Mouse (Mus musculus): ENCODE measurements around the gene Trmt1l. TPM values are rescaled to one million over a fixed set of nuclear protein-coding genes. Genes with fewer than 3 reads are reported as not detected.
"Not testable (repeated sequence)": the region's sequence is repeated elsewhere in the genome, so short reads cannot be mapped to it uniquely, and the experiment has no call there.

The Trmt1l gene
- polyA plus RNA-seq, 1 experiment from 2014 or later = 52.3 TPM

DNA sequence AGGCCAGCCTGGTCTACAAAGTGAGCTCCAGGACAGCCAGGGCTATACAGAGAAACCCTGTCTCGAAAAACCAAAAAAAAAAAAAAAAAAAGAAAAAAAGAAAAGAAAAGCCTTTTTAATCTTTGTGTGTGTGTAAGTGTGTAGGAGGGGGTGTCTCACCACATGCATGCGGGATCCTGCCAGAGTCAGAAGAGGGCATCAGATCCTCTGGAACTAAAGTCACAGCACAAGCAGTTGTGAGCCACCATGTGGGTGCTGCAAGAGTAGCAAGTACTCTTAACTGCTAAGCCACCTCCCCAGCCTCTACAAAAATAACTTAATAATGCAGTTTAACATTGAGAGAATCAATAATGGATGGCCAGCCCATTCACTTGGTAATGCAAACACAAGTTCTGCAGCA is 22.5 kb downstream of the Trmt1l start:
- Histone ChIP-seq H3K9ac (replicated peaks; ENCODE audit: low read depth, low read length) (no peak overlapping the region), H3K4me2 (ENCODE audit: low read length) (no peak overlapping the region), H3K27me3 (replicated peaks; ENCODE audit: control insufficient read depth, insufficient read depth, low read length) (no peaks in the 10 kb centered on the region), H3K4me1 (replicated peaks; ENCODE audit: control insufficient read depth, insufficient read depth, low read length) (no peaks in the 10 kb centered on the region), H3K9me3 (ENCODE audit: control insufficient read depth, low read length) (no peaks in the 10 kb centered on the region), H3K4me3 (replicated peaks; ENCODE audit: low read length) (no peak overlapping the region), H3K36me3 (ENCODE audit: control insufficient read depth, insufficient read depth) (peaks cover 35% of the 10 kb centered on the region), H3K27ac (ENCODE audit: low read length) (no peak overlapping the region)
- ATAC-seq = no peak
- 93% methylated on average over 1 of the region's 2 CpGs for WGBS

DNA sequence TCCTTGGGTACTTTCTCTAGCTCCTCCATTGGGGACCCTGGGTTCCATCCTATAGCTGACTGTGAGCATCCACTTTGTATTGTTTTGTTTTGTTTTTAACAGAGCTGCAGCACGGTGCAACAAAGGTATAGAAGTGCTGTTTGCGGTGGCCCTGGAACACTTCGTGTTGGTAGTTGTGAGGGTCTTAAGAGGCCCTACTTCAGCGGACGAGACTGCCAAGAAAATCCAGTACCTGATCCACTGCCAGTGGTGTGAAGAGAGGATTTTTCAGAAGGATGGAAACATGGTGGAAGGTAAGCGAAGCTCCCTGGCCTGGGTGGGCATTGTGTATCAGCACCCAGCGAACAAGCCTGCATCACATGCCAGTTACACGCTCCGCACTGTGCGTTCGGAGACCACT is 23.6 kb downstream of the Trmt1l start:
- Histone ChIP-seq H3K9me3 (ENCODE audit: control insufficient read depth, low read length) (no peaks in the 10 kb centered on the region), H3K4me1 (replicated peaks; ENCODE audit: control insufficient read depth, insufficient read depth, low read length) (no peaks in the 10 kb centered on the region), H3K4me3 (replicated peaks; ENCODE audit: low read length) (no peak overlapping the region), H3K4me2 (ENCODE audit: low read length) (no peak overlapping the region), H3K27me3 (replicated peaks; ENCODE audit: control insufficient read depth, insufficient read depth, low read length) (no peaks in the 10 kb centered on the region), H3K27ac (ENCODE audit: low read length) (no peak overlapping the region), H3K36me3 (ENCODE audit: control insufficient read depth, insufficient read depth) (peaks cover 34% of the 10 kb centered on the region), H3K9ac (replicated peaks; ENCODE audit: low read depth, low read length) (no peak overlapping the region)
- WGBS = 97% methylated on average over 11 of the region's 11 CpGs
- ATAC-seq = no peak

DNA sequence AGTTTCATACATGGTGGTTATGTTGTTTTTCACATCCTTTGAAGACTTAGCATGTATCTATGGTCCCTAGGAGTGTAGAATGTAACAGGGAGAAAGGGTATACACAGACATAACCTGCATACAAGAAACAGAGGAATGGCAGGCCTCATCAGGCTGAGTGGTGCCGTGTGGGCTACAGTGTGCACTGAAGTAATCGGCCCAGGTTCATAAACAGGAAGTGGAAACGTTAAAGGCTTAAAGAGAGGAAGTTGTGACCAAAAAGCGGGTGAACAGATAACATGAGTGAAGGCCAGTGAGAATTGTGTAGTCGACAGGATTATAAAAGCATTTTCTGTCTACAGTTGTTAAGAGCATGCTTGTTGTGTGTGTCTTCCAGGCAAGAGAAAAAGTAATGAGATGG is 28.7 kb downstream of the Trmt1l start:
- Histone ChIP-seq H3K9ac (replicated peaks; ENCODE audit: low read depth, low read length) (no peak overlapping the region), H3K4me1 (replicated peaks; ENCODE audit: control insufficient read depth, insufficient read depth, low read length) (no peaks in the 10 kb centered on the region), H3K9me3 (ENCODE audit: control insufficient read depth, low read length) (no peaks in the 10 kb centered on the region), H3K4me2 (ENCODE audit: low read length) (no peak overlapping the region), H3K36me3 (ENCODE audit: control insufficient read depth, insufficient read depth) (peaks cover 33% of the 10 kb centered on the region), H3K27me3 (replicated peaks; ENCODE audit: control insufficient read depth, insufficient read depth, low read length) (no peaks in the 10 kb centered on the region), H3K4me3 (replicated peaks; ENCODE audit: low read length) (no peak overlapping the region), H3K27ac (ENCODE audit: low read length) (no peak overlapping the region)
- WGBS = 90% methylated on average over 5 of the region's 5 CpGs
- no peak for ATAC-seq

DNA sequence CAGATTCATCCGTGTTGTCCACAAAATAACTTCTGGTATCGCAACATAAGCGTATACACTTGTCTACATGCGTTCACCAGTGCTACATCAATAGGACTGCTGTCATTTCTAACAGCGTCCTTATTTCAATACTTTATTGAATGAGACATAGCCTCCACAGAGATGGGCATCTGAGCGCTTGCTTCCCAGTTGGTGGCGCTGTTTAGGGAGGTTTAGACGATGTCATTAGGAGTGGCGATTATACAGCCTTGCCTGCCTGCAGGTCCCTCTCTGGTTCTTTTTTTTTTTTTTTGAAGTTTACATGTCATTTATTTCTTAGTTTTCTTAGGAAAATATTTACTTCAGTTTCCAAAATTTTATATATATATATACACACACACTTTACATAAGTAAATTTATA is 32.9 kb downstream of the Trmt1l start:
- Histone ChIP-seq H3K9me3 (ENCODE audit: control insufficient read depth, low read length) (peaks cover 2% of the 10 kb centered on the region; the same call in 1 of the 2 replicates), H3K4me1 (replicated peaks; ENCODE audit: control insufficient read depth, insufficient read depth, low read length) (no peaks in the 10 kb centered on the region), H3K36me3 (ENCODE audit: control insufficient read depth, insufficient read depth) (peaks cover 17% of the 10 kb centered on the region), H3K4me2 (ENCODE audit: low read length) (no peak overlapping the region), H3K27me3 (replicated peaks; ENCODE audit: control insufficient read depth, insufficient read depth, low read length) (no peaks in the 10 kb centered on the region), H3K9ac (replicated peaks; ENCODE audit: low read depth, low read length) (no peak overlapping the region), H3K4me3 (replicated peaks; ENCODE audit: low read length) (no peak overlapping the region), H3K27ac (ENCODE audit: low read length) (no peak overlapping the region)
- 78% methylated on average over 9 of the region's 9 CpGs for WGBS
- ATAC-seq = no peak

DNA sequence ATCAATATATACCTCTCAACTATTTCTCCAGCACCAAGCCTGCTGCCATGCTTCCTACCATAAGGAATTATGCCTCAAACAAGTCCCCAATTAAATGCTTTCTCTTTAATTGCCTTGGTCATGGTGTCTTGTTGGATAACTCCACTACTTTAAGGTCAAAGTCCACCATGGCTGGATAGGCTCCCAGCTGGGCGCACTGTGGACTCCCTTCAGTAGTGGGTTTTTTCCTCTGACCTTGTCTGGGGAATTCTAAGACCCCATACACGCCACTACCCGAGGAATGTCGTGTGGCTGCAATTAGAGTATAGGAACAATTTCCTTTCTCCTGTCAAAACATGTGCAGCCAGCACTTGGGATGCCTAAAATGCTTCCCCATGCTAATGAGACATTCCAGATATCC is 36.6 kb downstream of the Trmt1l start:
- peaks cover 5% of the 10 kb centered on the region; the same call in 1 of the 2 replicates for H3K36me3 ChIP-seq (ENCODE audit: control insufficient read depth, insufficient read depth)
- WGBS = 60% methylated on average over 4 of the region's 4 CpGs
- no peak for ATAC-seq
- H3K4me3 ChIP-seq (replicated peaks; ENCODE audit: low read length) = no peak overlapping the region
- peaks cover 2% of the 10 kb centered on the region; the same call in 1 of the 2 replicates for H3K9me3 ChIP-seq (ENCODE audit: control insufficient read depth, low read length)
- no peaks in the 10 kb centered on the region for H3K4me1 ChIP-seq (replicated peaks; ENCODE audit: control insufficient read depth, insufficient read depth, low read length)
- no peaks in the 10 kb centered on the region for H3K27me3 ChIP-seq (replicated peaks; ENCODE audit: control insufficient read depth, insufficient read depth, low read length)
- H3K9ac ChIP-seq (replicated peaks; ENCODE audit: low read depth, low read length) = no peak overlapping the region
- no peak overlapping the region for H3K4me2 ChIP-seq (ENCODE audit: low read length)
- no peak overlapping the region for H3K27ac ChIP-seq (ENCODE audit: low read length)

DNA sequence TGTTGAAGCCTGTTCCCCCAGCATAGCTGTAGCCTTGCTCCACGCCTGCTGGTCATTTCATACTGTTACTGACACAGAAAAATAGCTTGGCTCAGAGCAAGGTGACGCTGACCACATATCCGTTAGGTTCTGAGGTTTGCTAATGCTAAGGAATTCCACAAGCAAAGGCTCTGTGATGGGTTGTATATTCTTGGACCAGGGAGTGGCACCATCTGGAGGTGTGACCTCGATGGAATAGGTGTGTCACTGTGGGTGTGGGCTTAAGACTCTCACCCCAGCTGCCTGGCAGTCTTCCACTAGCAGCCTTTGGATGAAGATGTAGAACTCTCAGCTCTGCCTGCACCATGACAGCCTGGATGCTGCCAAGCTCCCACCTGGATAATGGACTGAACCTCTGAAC is 38.2 kb downstream of the Trmt1l start:
- Histone ChIP-seq H3K27ac (ENCODE audit: low read length) (no peak overlapping the region), H3K36me3 (ENCODE audit: control insufficient read depth, insufficient read depth) (no peaks in the 10 kb centered on the region), H3K9me3 (ENCODE audit: control insufficient read depth, low read length) (peaks cover 2% of the 10 kb centered on the region; the same call in 1 of the 2 replicates), H3K4me1 (replicated peaks; ENCODE audit: control insufficient read depth, insufficient read depth, low read length) (no peaks in the 10 kb centered on the region), H3K27me3 (replicated peaks; ENCODE audit: control insufficient read depth, insufficient read depth, low read length) (no peaks in the 10 kb centered on the region), H3K4me2 (ENCODE audit: low read length) (no peak overlapping the region), H3K9ac (replicated peaks; ENCODE audit: low read depth, low read length) (no peak overlapping the region), H3K4me3 (replicated peaks; ENCODE audit: low read length) (no peak overlapping the region)
- no peak for ATAC-seq
- 88% methylated on average over 4 of the region's 4 CpGs for WGBS

DNA sequence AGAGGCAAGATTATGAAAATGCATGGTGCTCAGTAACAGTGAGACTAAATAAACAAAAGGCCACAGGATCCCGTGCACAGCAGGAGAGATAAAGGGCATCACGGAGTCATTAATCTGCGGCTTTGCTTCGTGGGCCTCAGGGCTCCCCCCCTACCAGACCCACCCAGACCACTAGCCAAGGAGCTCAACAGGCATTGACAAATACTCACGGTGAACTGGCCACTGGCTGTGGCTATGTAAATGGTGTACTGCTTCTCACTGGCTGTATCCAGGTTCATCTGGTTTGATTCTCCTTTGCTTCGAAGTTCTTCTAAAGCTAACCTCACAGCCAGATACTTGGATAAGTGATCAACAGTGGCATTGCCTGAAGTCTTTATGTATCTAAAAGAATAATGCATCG is 43.1 kb downstream of the Trmt1l start:
- Histone ChIP-seq H3K4me3 (replicated peaks; ENCODE audit: low read length) (no peak overlapping the region), H3K27me3 (replicated peaks; ENCODE audit: control insufficient read depth, insufficient read depth, low read length) (no peaks in the 10 kb centered on the region), H3K9me3 (ENCODE audit: control insufficient read depth, low read length) (no peaks in the 10 kb centered on the region), H3K36me3 (ENCODE audit: control insufficient read depth, insufficient read depth) (peaks cover 15% of the 10 kb centered on the region), H3K9ac (replicated peaks; ENCODE audit: low read depth, low read length) (no peak overlapping the region), H3K4me2 (ENCODE audit: low read length) (no peak overlapping the region), H3K27ac (ENCODE audit: low read length) (no peak overlapping the region), H3K4me1 (replicated peaks; ENCODE audit: control insufficient read depth, insufficient read depth, low read length) (no peaks in the 10 kb centered on the region)
- 56% methylated on average over 7 of the region's 7 CpGs for WGBS
- ATAC-seq = no peak

DNA sequence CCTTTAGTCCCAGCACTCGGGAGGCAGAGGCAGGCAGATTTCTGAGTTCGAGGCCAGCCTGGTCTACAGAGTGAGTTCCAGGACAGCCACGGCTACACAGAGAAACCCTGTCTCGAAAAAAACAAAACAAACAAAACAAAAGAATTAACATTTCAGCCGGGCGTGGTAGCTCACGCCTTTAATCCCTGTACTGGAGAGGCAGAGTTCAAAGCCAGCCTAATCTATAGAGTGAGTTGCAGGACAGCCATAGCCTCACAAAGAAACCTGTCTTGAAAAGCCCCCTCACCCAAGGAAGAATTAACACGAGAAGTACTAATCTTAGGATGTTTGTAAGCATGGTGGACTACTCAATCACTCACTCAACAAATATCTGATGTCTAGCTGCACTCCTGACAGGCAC is 44.0 kb downstream of the Trmt1l start:
- peaks cover 17% of the 10 kb centered on the region for H3K36me3 ChIP-seq (ENCODE audit: control insufficient read depth, insufficient read depth)
- H3K9me3 ChIP-seq (ENCODE audit: control insufficient read depth, low read length); H3K4me2 ChIP-seq (ENCODE audit: low read length); ATAC-seq; H3K27me3 ChIP-seq (replicated peaks; ENCODE audit: control insufficient read depth, insufficient read depth, low read length); H3K4me1 ChIP-seq (replicated peaks; ENCODE audit: control insufficient read depth, insufficient read depth, low read length); H3K9ac ChIP-seq (replicated peaks; ENCODE audit: low read depth, low read length); H3K27ac ChIP-seq (ENCODE audit: low read length); H3K4me3 ChIP-seq (replicated peaks; ENCODE audit: low read length): not testable (repeated sequence)
- WGBS = 90% methylated on average over 8 of the region's 8 CpGs

DNA sequence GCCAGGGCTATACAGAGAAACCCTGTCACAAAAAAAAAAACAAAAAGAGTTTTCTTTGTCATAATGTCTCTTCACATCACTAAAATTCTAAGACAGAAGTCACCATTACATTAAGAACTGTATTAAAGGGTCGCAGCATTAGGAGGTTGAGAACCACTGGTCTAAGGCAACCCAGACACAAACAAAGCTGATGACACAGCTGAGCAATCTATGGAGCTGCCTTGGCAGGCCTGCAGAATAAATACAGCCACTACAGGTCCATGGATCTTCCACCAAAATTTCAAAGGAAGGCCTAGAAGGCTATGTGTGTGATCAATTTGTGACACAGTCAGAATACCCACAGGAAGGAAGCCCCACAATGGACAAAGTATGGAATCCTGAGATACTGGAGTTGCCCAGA is 54.2 kb downstream of the Trmt1l start:
- H3K9me3 ChIP-seq (ENCODE audit: control insufficient read depth, low read length) = no peaks in the 10 kb centered on the region
- no peak overlapping the region for H3K4me3 ChIP-seq (replicated peaks; ENCODE audit: low read length)
- H3K36me3 ChIP-seq (ENCODE audit: control insufficient read depth, insufficient read depth) = no peaks in the 10 kb centered on the region; the same call in 1 of the 2 replicates
- no peak overlapping the region for H3K27ac ChIP-seq (ENCODE audit: low read length)
- ATAC-seq = no peak
- 96% methylated on average over 1 of the region's 1 CpGs for WGBS
- H3K9ac ChIP-seq (replicated peaks; ENCODE audit: low read depth, low read length) = no peak overlapping the region
- no peaks in the 10 kb centered on the region for H3K27me3 ChIP-seq (replicated peaks; ENCODE audit: control insufficient read depth, insufficient read depth, low read length)
- no peaks in the 10 kb centered on the region for H3K4me1 ChIP-seq (replicated peaks; ENCODE audit: control insufficient read depth, insufficient read depth, low read length)
- no peak overlapping the region for H3K4me2 ChIP-seq (ENCODE audit: low read length)

DNA sequence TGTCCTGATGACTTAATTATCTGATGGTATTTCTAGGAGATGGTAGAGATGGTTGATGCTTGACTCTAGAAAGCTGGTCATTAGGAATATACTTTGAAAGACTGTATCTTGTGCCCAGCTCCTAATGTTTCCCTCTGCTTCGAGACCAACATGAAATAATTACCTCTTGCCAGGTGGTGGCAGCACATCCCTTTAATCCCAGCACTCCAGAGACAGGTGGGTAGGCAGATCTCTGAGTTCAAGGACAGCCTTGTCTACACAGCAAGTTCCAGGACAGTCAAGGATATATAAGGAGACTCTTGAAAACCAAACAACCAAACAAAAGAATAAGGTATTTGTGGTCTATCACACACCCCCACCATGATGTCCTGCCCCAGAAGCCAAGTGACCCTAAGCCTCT is 55.2 kb downstream of the Trmt1l start:
- Histone ChIP-seq H3K27me3 (replicated peaks; ENCODE audit: control insufficient read depth, insufficient read depth, low read length) (no peaks in the 10 kb centered on the region), H3K27ac (ENCODE audit: low read length) (no peak overlapping the region), H3K4me3 (replicated peaks; ENCODE audit: low read length) (no peak overlapping the region), H3K4me2 (ENCODE audit: low read length) (no peak overlapping the region), H3K4me1 (replicated peaks; ENCODE audit: control insufficient read depth, insufficient read depth, low read length) (no peaks in the 10 kb centered on the region), H3K36me3 (ENCODE audit: control insufficient read depth, insufficient read depth) (no peaks in the 10 kb centered on the region), H3K9ac (replicated peaks; ENCODE audit: low read depth, low read length) (no peak overlapping the region), H3K9me3 (ENCODE audit: control insufficient read depth, low read length) (no peaks in the 10 kb centered on the region)
- 66% methylated on average over 1 of the region's 1 CpGs for WGBS
- no peak for ATAC-seq
